Mouse (Mus musculus): Measurements from ENCODE around the gene Slc2a1. TPM values are rescaled to one million over a fixed set of nuclear protein-coding genes. Genes with fewer than 3 reads are reported as not detected.
A peak's percentile ranks its signal among the peaks of the same experiment; 100 is the strongest.

The Slc2a1 gene
- 119 and 120 TPM in 2 replicates for total RNA-seq (2014; rRNA removed)
- polyA plus RNA-seq (2015; fragmentation: Nextera tagmentation; extraction: Ambion mirVana): 48.8 and 50.6 TPM in 2 replicates

DNA sequence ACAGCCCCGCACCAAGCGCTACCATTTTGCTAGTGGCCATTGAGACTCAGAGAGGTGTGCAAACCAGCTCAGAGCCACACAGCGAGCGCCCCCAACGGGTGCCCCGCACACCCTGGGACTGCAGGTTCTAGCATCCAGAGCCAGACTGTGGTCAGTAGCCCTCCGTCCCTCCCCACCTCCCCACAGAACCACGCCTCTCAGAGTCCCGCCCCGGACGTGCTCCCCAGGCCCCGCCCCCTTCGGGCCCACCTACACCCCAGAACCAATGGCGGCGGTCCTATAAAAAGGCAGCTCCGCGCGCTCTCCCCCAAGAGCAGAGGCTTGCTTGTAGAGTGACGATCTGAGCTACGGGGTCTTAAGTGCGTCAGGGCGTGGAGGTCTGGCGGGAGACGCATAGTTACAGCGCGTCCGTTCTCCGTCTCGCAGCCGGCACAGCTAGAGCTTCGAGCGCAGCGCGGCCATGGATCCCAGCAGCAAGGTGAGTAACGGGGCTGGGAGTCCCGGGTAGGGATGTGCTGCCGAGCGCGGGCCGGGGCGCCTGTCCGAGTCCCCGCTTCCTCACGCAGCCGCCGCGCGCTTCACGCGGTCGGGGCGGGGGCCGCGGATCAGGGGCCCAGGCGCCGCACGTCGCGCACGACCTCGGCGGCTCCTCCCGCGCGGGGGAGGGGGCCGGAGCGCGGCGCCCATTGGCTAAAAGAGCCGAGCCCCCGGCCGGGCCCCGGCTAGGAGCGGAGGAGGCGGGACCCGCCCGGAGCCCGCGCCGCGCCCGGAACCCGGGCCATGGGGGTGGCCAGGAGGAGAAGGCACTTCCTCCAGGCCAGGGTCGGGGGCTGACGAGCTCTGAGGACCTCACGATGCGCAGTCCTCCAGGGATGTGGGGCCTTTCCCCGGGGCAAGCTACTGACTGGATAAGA, at the start of gene Slc2a1:
Slc2a1 (plus strand) TSS at position 217 of the 914 bp plus-strand sequence.
- no peaks in the 10 kb centered on the region for H3K36me3 ChIP-seq (ENCODE audit: insufficient read depth, low read length)
- peak within 1 kb of the TSS; percentile 48 for H3K4me3 ChIP-seq (ENCODE audit: low read length)
- WGBS: 3% methylated on average over 78 of the region's 88 CpGs
- ATAC-seq: peak; percentile 92
- peaks cover 5% of the 10 kb centered on the region; the same call in 1 of the 2 replicates for H3K4me1 ChIP-seq (ENCODE audit: insufficient read depth, low read length)
- H3K4me2 ChIP-seq (ENCODE audit: low read depth, low read length): peak within 1 kb of the TSS; percentile 82
- peak; percentile 94 for DNase-seq (ENCODE audit: low spot score)
- H3K27me3 ChIP-seq (ENCODE audit: insufficient read depth, low read length): no peaks in the 10 kb centered on the region
- peak within 1 kb of the TSS; percentile 75 for H3K27ac ChIP-seq
- H3K9me3 ChIP-seq (ENCODE audit: low read length): no peaks in the 10 kb centered on the region
- H3K9ac ChIP-seq (replicated peaks; ENCODE audit: low read length): peak within 1 kb of the TSS; percentile 46
- TF ChIP-seq CTCF (IDR thresholded peaks at IDR 0.05; ENCODE audit: low read depth): peak; percentile 58

DNA sequence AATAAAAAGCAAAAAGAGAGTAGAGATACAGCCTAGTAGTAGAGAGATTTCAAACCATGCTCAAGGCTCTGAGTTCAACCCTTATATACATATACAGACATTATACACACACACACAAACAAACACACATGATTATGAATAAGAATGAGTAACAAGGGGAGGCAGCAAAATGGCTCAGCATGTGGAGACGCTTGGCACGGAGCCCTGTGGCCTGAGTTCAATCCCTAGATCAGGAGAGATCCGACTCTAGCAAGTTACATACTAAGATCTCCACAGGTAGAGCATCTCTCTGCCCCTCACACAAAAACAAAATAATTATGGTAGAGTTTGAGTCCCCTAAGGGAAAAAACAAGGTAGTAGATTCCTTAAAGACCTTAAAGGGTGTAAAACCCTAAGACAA, 41.7 kb upstream of the Slc2a1 start:
- H3K36me3 ChIP-seq (ENCODE audit: insufficient read depth, low read length): no peaks in the 10 kb centered on the region
- H3K9ac ChIP-seq (replicated peaks; ENCODE audit: low read length): no peak overlapping the region
- DNase-seq (ENCODE audit: low spot score) (no peak), ATAC-seq (no peak)
- no peak for TF ChIP-seq CTCF (IDR thresholded peaks at IDR 0.05; ENCODE audit: low read depth)
- no peak overlapping the region for H3K4me2 ChIP-seq (ENCODE audit: low read depth, low read length)
- no peaks in the 10 kb centered on the region for H3K9me3 ChIP-seq (ENCODE audit: low read length)
- H3K4me1 ChIP-seq (ENCODE audit: insufficient read depth, low read length): no peaks in the 10 kb centered on the region
- 0 out of 2 replicates have a peak, but pooled peaks cover 3% of the 10 kb centered on the region for H3K27me3 ChIP-seq (ENCODE audit: insufficient read depth, low read length)
- 59% methylated on average over 3 of the region's 3 CpGs for WGBS
- H3K4me3 ChIP-seq (ENCODE audit: low read length): no peak overlapping the region
- no peak overlapping the region for H3K27ac ChIP-seq

DNA sequence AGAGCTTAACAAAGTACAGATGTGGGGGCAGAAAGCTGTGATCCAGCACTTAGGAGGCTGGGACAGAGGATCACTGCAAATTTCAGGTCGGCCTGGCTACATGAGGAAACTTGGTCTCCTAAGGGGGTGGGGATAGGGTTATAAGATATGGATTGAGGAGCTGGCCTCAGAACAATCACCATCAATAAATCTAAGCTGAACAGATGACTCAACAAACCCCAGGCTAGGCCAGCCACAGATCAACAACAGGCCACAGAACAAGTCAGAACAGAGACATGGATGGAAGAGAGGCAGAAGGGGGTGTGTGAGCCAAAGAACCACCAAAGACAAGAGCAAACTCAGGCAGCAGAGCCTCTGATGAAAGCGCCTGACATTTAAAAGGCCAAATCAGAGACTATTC, 41.3 kb upstream of the Slc2a1 start:
- 82% methylated on average over 2 of the region's 2 CpGs for WGBS
- H3K36me3 ChIP-seq (ENCODE audit: insufficient read depth, low read length): no peaks in the 10 kb centered on the region
- no peaks in the 10 kb centered on the region for H3K4me1 ChIP-seq (ENCODE audit: insufficient read depth, low read length)
- H3K4me2 ChIP-seq (ENCODE audit: low read depth, low read length): no peak overlapping the region
- H3K4me3 ChIP-seq (ENCODE audit: low read length): no peak overlapping the region
- ATAC-seq (no peak), DNase-seq (ENCODE audit: low spot score) (no peak)
- 0 out of 2 replicates have a peak, but pooled peaks cover 3% of the 10 kb centered on the region for H3K27me3 ChIP-seq (ENCODE audit: insufficient read depth, low read length)
- H3K9ac ChIP-seq (replicated peaks; ENCODE audit: low read length): no peak overlapping the region
- no peak overlapping the region for H3K27ac ChIP-seq
- H3K9me3 ChIP-seq (ENCODE audit: low read length): no peaks in the 10 kb centered on the region
- TF ChIP-seq CTCF (IDR thresholded peaks at IDR 0.05; ENCODE audit: low read depth): no peak

DNA sequence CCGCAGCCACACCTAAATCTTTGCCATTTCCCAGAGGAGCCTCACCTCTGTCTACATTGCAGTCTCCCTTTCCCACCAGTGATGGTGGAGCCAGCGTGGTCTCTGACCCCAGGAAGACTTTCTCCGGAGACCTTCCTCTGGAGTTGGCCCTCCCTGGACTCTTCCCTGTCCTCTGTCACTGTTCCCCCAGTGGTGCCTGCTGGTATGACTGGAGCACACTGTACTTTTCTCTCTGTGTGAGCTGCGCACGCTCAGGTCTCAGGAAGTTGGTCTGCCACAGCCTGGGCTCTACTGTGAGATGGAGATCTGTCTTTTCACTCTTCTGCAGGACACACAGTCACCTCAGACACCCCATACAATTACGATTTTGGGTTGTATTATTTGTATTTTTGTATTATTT, 39.6 kb upstream of the Slc2a1 start:
- peak; percentile 63 for TF ChIP-seq CTCF (IDR thresholded peaks at IDR 0.05; ENCODE audit: low read depth)
- WGBS: 71% methylated on average over 6 of the region's 6 CpGs
- DNase-seq (ENCODE audit: low spot score): peak; percentile 18
- peaks cover 6% of the 10 kb centered on the region; the same call in 1 of the 2 replicates for H3K4me1 ChIP-seq (ENCODE audit: insufficient read depth, low read length)
- no peak overlapping the region for H3K27ac ChIP-seq
- H3K9ac ChIP-seq (replicated peaks; ENCODE audit: low read length): no peak overlapping the region
- H3K9me3 ChIP-seq (ENCODE audit: low read length): no peaks in the 10 kb centered on the region
- H3K4me2 ChIP-seq (ENCODE audit: low read depth, low read length): no peak overlapping the region
- ATAC-seq: no peak
- no peaks in the 10 kb centered on the region for H3K36me3 ChIP-seq (ENCODE audit: insufficient read depth, low read length)
- peaks cover 14% of the 10 kb centered on the region for H3K27me3 ChIP-seq (ENCODE audit: insufficient read depth, low read length)
- H3K4me3 ChIP-seq (ENCODE audit: low read length): no peak overlapping the region

DNA sequence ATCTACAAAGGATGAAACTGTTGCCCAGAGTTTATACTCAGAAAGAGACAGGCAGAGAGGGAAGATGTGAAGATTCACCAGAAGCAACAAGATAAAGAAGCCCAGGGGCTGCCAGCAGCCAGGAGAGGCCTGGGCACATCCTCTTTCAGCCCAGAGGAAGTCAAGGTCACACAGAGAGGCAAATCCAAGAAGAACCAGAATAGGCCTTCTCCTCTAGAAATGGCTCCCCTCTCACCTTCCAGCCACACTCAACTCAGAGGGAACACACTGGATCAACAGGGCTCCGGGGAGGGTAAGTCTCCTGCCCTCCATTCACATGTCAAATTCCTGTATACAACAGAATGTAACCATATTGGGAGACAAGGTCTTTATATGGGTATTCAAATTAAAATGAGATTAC, 38.3 kb upstream of the Slc2a1 start:
- H3K36me3 ChIP-seq (ENCODE audit: insufficient read depth, low read length): no peaks in the 10 kb centered on the region
- H3K27ac ChIP-seq: no peak overlapping the region
- no peak overlapping the region for H3K4me3 ChIP-seq (ENCODE audit: low read length)
- H3K4me2 ChIP-seq (ENCODE audit: low read depth, low read length): no peak overlapping the region
- DNase-seq (ENCODE audit: low spot score) (no peak), ATAC-seq (no peak)
- no peaks in the 10 kb centered on the region for H3K9me3 ChIP-seq (ENCODE audit: low read length)
- H3K9ac ChIP-seq (replicated peaks; ENCODE audit: low read length): no peak overlapping the region
- WGBS: 29% methylated on average over 1 of the region's 1 CpGs
- peaks cover 6% of the 10 kb centered on the region; the same call in 1 of the 2 replicates for H3K4me1 ChIP-seq (ENCODE audit: insufficient read depth, low read length)
- H3K27me3 ChIP-seq (ENCODE audit: insufficient read depth, low read length): peaks cover 16% of the 10 kb centered on the region
- TF ChIP-seq CTCF (IDR thresholded peaks at IDR 0.05; ENCODE audit: low read depth): no peak

DNA sequence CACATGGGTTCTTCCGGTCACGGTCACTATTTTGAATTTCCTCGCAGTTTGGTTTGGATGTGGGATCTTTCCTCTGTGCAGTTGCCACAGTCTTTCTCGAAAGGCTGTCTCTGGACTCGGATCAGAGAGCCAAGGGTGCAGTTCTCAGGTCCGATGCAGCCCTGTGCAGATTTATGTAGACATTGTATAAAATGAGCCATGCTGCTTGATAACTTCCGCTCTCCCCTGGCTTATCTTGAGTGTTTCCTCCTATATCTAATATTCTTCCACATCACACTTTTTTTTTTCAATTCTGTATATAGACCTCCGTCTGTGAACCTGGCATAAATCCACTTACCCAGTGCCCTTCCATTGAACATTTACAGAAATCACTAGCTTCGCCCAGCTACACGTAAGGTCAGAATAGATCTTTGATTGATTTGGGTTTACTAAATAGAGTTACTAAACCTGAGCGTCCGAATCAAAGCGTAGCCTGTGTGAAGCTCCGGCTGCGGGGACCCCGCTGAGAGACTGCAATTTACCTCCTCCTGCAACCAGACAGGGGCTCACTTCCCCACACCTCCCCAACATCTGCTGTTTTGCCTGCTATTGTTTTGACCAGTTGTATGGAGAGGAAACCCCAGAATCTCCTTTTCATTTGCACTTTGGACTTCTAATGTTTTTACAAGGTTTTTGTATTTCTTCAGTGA, 37.4 kb upstream of the Slc2a1 start:
- Histone ChIP-seq H3K36me3 (ENCODE audit: insufficient read depth, low read length) (no peaks in the 10 kb centered on the region), H3K4me2 (ENCODE audit: low read depth, low read length) (no peak overlapping the region), H3K27me3 (ENCODE audit: insufficient read depth, low read length) (peaks cover 16% of the 10 kb centered on the region), H3K27ac (no peak overlapping the region), H3K9ac (replicated peaks; ENCODE audit: low read length) (no peak overlapping the region), H3K9me3 (ENCODE audit: low read length) (no peaks in the 10 kb centered on the region), H3K4me3 (ENCODE audit: low read length) (no peak overlapping the region), H3K4me1 (ENCODE audit: insufficient read depth, low read length) (peaks cover 6% of the 10 kb centered on the region; the same call in 1 of the 2 replicates)
- no peak for TF ChIP-seq CTCF (IDR thresholded peaks at IDR 0.05; ENCODE audit: low read depth)
- WGBS: 27% methylated on average over 16 of the region's 16 CpGs
- no peak for ATAC-seq
- no peak for DNase-seq (ENCODE audit: low spot score)

Data from hindbrain, postnatal 0 days (tissue).